Mouse (Mus musculus) pancreas, adult 10 weeks (tissue): ENCODE measurements around the gene Ncstn. TPM values are rescaled to one million over a fixed set of nuclear protein-coding genes. Genes with fewer than 3 reads are reported as not detected.

Source experiments
- polyA plus RNA-seq: library from polyadenylated mRNA; stranded (reverse); fragments of 350-450 nt; fragmentation: Illumina TruSeq; extraction: RNeasy Lipid Tissue Mini Kit (QIAGEN cat#74804); gene quantifications from one replicate; pipeline ENCODE4 v1.2.3, GENCODE M21; 2015; ENCODE audit warnings: low read depth, low replicate concordance; ENCODE audit not compliant: insufficient read depth

Ncstn gene
- polyA plus RNA-seq, result 19.2 TPM

GRCm38 (mm10) chr1:172082101-172082898 is at the start of gene Ncstn, which contains the start of gene Copa:
Ncstn (minus strand) TSS chr1:172082795.
Copa (plus strand) TSS chr1:172082529.

GRCm38 (mm10) chr1:172126376-172127347 is 44.1 kb upstream of the Ncstn start, which contains the start of gene Pex19:
Pex19 (plus strand) TSS chr1:172126755.

GRCm38 (mm10) chr1:172057491-172057921 is 25.1 kb downstream of the Ncstn start, which contains the start of gene Nhlh1:
Nhlh1 (minus strand) TSS chr1:172057573.

GRCm38 (mm10) chr1:172028394-172029275 is 54.0 kb downstream of the Ncstn start, which contains the start of gene Vangl2:
Vangl2 (minus strand) TSS chr1:172028444.

Other genes starting within 250 kb of the Ncstn start
- 1.00 TPM for gene Cd84, start 243.1 kb downstream of the Ncstn start, polyA plus RNA-seq
- gene Gm10521, start 187.1 kb downstream of the Ncstn start, polyA plus RNA-seq, result not detected
- 0.24 TPM for gene Slamf6, start 165.3 kb downstream of the Ncstn start, polyA plus RNA-seq
- gene Vangl2, start 54.4 kb downstream of the Ncstn start, polyA plus RNA-seq, result 1.3 TPM
- gene Nhlh1, start 25.2 kb downstream of the Ncstn start, polyA plus RNA-seq, result not detected
- 68.5 TPM for gene Copa, start 266 bp downstream of the Ncstn start, polyA plus RNA-seq
- gene Pex19, start 44.0 kb upstream of the Ncstn start, polyA plus RNA-seq, result 19.0 TPM
- gene Dcaf8, start 65.3 kb upstream of the Ncstn start, polyA plus RNA-seq, result 27.7 TPM
- 38.0 TPM for gene Pea15a, start 124.0 kb upstream of the Ncstn start, polyA plus RNA-seq
- gene Casq1, start 137.1 kb upstream of the Ncstn start, polyA plus RNA-seq, result not detected
- gene Atp1a4, start 175.6 kb upstream of the Ncstn start, polyA plus RNA-seq, result not detected
- 15.7 TPM for gene Igsf8, start 178.8 kb upstream of the Ncstn start, polyA plus RNA-seq
- gene Atp1a2, start 215.3 kb upstream of the Ncstn start, polyA plus RNA-seq, result 6.4 TPM
- not detected for gene Kcnj9, start 246.5 kb upstream of the Ncstn start, polyA plus RNA-seq